Mouse (Mus musculus) megakaryocyte, embryonic 14.5 days (primary cell): ENCODE results near the gene Zfp36l2. TPM values are rescaled to one million over a fixed set of nuclear protein-coding genes. Genes with fewer than 3 reads are reported as not detected.
A peak's percentile ranks its signal among the peaks of the same experiment; 100 is the strongest.

Experiments used
- H3K27me3 ChIP-seq: replicated peaks from 2 replicates; pipeline ENCODE3; 2012; ENCODE audit warnings: inconsistent platforms
- H3K36me3 ChIP-seq: replicated peaks from 2 replicates; pipeline ENCODE3; 2012; ENCODE audit warnings: low read length, inconsistent platforms, mixed read lengths
- H3K4me1 ChIP-seq: 2 replicates; pipeline ENCODE4 v1.6.1; 2012; ENCODE audit warnings: inconsistent platforms
- H3K4me3 ChIP-seq: replicated peaks from 2 replicates; pipeline ENCODE3; 2012; ENCODE audit warnings: moderate library complexity, mild to moderate bottlenecking, inconsistent platforms
- H3K9me3 ChIP-seq: 2 replicates; pipeline ENCODE4 v1.6.1; 2012; ENCODE audit warnings: inconsistent platforms
- FLI1 ChIP-seq: IDR thresholded peaks from 2 replicates; pipeline ENCODE4 v1.6.1; 2012; ENCODE audit warnings: low read length, inconsistent platforms, mixed read lengths
- GATA1 ChIP-seq: IDR thresholded peaks from 3 replicates; pipeline ENCODE4 v1.6.1; 2012; ENCODE audit warnings: mixed read lengths, low read length, inconsistent platforms, borderline replicate concordance
- polyA plus RNA-seq: library from polyadenylated mRNA; stranded (reverse); fragments of >175 nt; gene quantifications from 2 replicates; pipeline ENCODE4 v1.2.3, GENCODE M21; 2012; ENCODE audit warnings: low replicate concordance; ENCODE audit not compliant: insufficient read depth

Zfp36l2 gene
- polyA plus RNA-seq, 1 experiment: 174 TPM

- Histone ChIP-seq H3K27me3 (no peaks in the 10 kb centered on the region), H3K4me3 (peak overlapping the region; percentile 24), H3K36me3 (peaks cover 30% of the 10 kb centered on the region), H3K9me3 (no peaks in the 10 kb centered on the region), H3K4me1 (peaks cover 97% of the 10 kb centered on the region)
- no peak for TF ChIP-seq FLI1
Measured at GRCm38 (mm10) chr17:84154302-84155028, 33.3 kb downstream of the Zfp36l2 start.

DNA sequence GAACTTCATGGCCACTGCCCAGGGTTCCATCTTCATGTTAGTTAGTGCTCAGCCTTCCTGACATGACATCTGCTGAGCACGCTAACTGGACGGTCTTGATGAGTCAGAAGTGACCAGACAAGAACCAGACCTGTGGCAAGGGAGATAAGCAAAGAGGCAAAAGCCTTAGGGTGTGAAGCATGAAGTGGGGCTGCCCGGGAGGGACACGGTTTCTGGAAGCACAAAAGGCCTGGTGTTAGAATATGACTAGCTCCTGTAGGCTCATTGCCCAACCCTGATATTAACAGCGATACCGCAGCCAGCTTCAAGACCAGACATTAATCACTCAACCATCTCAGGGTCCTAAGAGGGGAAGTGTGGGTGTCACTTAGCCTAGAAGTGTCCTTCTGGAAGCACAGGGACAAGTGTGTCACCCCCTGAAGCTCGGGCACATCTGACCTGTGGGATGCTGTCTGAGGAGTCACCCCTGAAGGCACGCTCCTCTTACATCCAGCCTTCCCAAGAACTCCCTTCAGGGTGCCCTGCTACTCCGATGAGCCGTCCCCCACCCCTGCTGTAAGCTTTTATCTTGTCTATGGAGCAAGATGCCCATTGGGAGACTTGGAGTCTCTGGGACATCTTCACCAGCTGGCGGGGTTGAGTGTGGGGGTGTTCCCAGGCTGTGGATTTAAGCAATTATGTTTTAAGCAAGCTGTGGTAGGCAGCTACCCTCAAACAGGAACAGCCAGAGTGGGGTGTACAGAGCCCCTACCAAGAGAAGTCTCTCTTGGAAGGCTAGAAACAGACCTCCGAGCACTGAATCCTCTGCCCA, 34.6 kb downstream of the Zfp36l2 start:
- Histone ChIP-seq H3K27me3 (no peaks in the 10 kb centered on the region), H3K36me3 (peaks cover 19% of the 10 kb centered on the region), H3K4me1 (peaks cover 97% of the 10 kb centered on the region), H3K9me3 (no peaks in the 10 kb centered on the region), H3K4me3 (peak overlapping the region; percentile 60)
- no peak for TF ChIP-seq FLI1
- 0 out of 3 replicates have a peak, but pooled peaks have one; percentile 42 for TF ChIP-seq GATA1

GRCm38 (mm10) chr17:84152206-84152975, 35.4 kb downstream of the Zfp36l2 start:
- Histone ChIP-seq H3K9me3 (no peaks in the 10 kb centered on the region), H3K4me3 (peak overlapping the region; percentile 48), H3K4me1 (peaks cover 97% of the 10 kb centered on the region), H3K36me3 (peaks cover 13% of the 10 kb centered on the region), H3K27me3 (no peaks in the 10 kb centered on the region)
- TF ChIP-seq FLI1: no peak
- no peak for TF ChIP-seq GATA1

- peaks cover 97% of the 10 kb centered on the region for H3K4me1 ChIP-seq
- no peak for TF ChIP-seq GATA1
- TF ChIP-seq FLI1: no peak
- peak overlapping the region; percentile 33 for H3K4me3 ChIP-seq
- H3K36me3 ChIP-seq: peaks cover 11% of the 10 kb centered on the region
- H3K27me3 ChIP-seq: no peaks in the 10 kb centered on the region
- H3K9me3 ChIP-seq: no peaks in the 10 kb centered on the region
Measured at GRCm38 (mm10) chr17:84151306-84151705, 36.4 kb downstream of the Zfp36l2 start.

DNA sequence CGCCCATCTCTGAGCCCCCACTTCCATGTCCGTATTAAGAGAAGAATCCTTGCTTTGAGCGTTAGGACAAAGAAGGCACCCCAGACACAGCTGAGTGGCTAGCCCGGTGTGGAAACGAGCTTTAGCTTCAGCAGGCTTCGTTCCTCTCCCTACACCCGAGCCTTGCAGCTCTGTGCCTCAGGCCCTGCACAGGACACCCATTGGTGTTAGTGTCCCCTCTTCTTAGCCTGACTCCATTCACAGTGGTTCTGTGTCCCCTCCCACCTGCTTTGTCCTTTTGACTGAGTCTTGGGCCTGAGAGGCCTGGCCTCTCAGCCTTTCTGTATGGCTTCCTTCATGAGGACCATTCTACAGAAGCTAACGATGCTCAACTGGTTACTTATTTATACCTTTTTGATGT, 37.5 kb downstream of the Zfp36l2 start:
- TF ChIP-seq FLI1: no peak
- no peak for TF ChIP-seq GATA1
- Histone ChIP-seq H3K27me3 (no peaks in the 10 kb centered on the region), H3K4me1 (peaks cover 97% of the 10 kb centered on the region), H3K4me3 (no peak overlapping the region), H3K36me3 (peaks cover 9% of the 10 kb centered on the region), H3K9me3 (no peaks in the 10 kb centered on the region)

- H3K4me3 ChIP-seq: peak overlapping the region; percentile 87
- H3K36me3 ChIP-seq: peaks cover 9% of the 10 kb centered on the region
- no peaks in the 10 kb centered on the region for H3K9me3 ChIP-seq
- H3K4me1 ChIP-seq: peaks cover 98% of the 10 kb centered on the region
- no peaks in the 10 kb centered on the region for H3K27me3 ChIP-seq
- TF ChIP-seq FLI1: no peak
- no peak for TF ChIP-seq GATA1
Measured at GRCm38 (mm10) chr17:84149566-84149965, 38.2 kb downstream of the Zfp36l2 start.

- peak overlapping the region; percentile 87 for H3K4me3 ChIP-seq
- H3K9me3 ChIP-seq: no peaks in the 10 kb centered on the region
- H3K36me3 ChIP-seq: peaks cover 11% of the 10 kb centered on the region
- peaks cover 98% of the 10 kb centered on the region for H3K4me1 ChIP-seq
- no peaks in the 10 kb centered on the region for H3K27me3 ChIP-seq
- no peak for TF ChIP-seq GATA1
- no peak for TF ChIP-seq FLI1
Measured at GRCm38 (mm10) chr17:84148499-84149484, 39.0 kb downstream of the Zfp36l2 start.

- TF ChIP-seq FLI1 (no peak), GATA1 (no peak)
- Histone ChIP-seq H3K27me3 (peaks cover 3% of the 10 kb centered on the region), H3K9me3 (no peaks in the 10 kb centered on the region), H3K4me3 (peak overlapping the region; percentile 76), H3K4me1 (peaks cover 98% of the 10 kb centered on the region), H3K36me3 (peaks cover 11% of the 10 kb centered on the region)
Measured at GRCm38 (mm10) chr17:84147183-84148108, 40.3 kb downstream of the Zfp36l2 start.
